Mouse (Mus musculus) MEL (cell line): ENCODE data around the gene Auts2. TPM values are rescaled to one million over a fixed set of nuclear protein-coding genes. Genes with fewer than 3 reads are reported as not detected.

Source experiments
- DNase-seq: peaks from one replicate; pipeline ENCODE4 v3.0.0; 2011; ENCODE audit warnings: low read depth, low spot score
- H3K27ac ChIP-seq: 2 replicates; pipeline ENCODE4 v1.5.1; 2012; ENCODE audit warnings: low read depth, mild to moderate bottlenecking, control low read depth, low read length, moderate library complexity; ENCODE audit not compliant: control insufficient read depth
- H3K27me3 ChIP-seq, 2 experiments: fragments of 150-350 bp in 1 of 2; sonication (generic) in 1 of 2; 2 replicates each; pipeline ENCODE4 v1.6.1; 2012; ENCODE audit warnings: low read length in 2 of 2, mild to moderate bottlenecking in 2 of 2, improper control_type of control experiment in 1 of 2, moderate library complexity in 1 of 2; ENCODE audit not compliant: insufficient read depth in 2 of 2, control insufficient read depth in 1 of 2
- H3K36me3 ChIP-seq, 2 experiments: 2 replicates each; pipeline ENCODE4 v1.6.1; 2012 to 2014; ENCODE audit warnings: low read length in 2 of 2, improper control_type of control experiment in 1 of 2, inconsistent platforms in 1 of 2, mild to moderate bottlenecking in 1 of 2; ENCODE audit not compliant: insufficient read depth in 2 of 2, control insufficient read depth in 1 of 2
- H3K4me1 ChIP-seq, 2 experiments: fragments of 150-350 bp in 1 of 2; sonication (generic) in 1 of 2; 2 replicates each; pipeline ENCODE4 v1.6.1; 2012; ENCODE audit warnings: low read length in 2 of 2, improper control_type of control experiment in 1 of 2, mild to moderate bottlenecking in 1 of 2; ENCODE audit not compliant: insufficient read depth in 2 of 2, control insufficient read depth in 1 of 2
- H3K4me3 ChIP-seq, 2 experiments: fragments of 150-350 bp in 1 of 2; sonication (generic) in 1 of 2; 2 replicates each; pipeline ENCODE4 v1.5.1; 2012; ENCODE audit warnings: low read depth in 2 of 2, low read length in 2 of 2, mild to moderate bottlenecking in 2 of 2, moderate library complexity in 2 of 2, control low read depth in 1 of 2, improper control_type of control experiment in 1 of 2; ENCODE audit not compliant: control insufficient read depth in 1 of 2, insufficient read depth in 1 of 2
- H3K79me2 ChIP-seq: 2 replicates; pipeline ENCODE4 v1.6.1; 2012; ENCODE audit warnings: mild to moderate bottlenecking, low read length, moderate library complexity; ENCODE audit not compliant: control insufficient read depth, poor library complexity, insufficient read depth
- H3K9ac ChIP-seq: 2 replicates; pipeline ENCODE4 v1.6.1; 2012; ENCODE audit warnings: low read depth, mild to moderate bottlenecking, control low read depth, low read length, moderate library complexity; ENCODE audit not compliant: control insufficient read depth, poor library complexity, severe bottlenecking
- H3K9me3 ChIP-seq: fragments of 150-350 bp; sonication (generic); replicated peaks from 2 replicates; pipeline ENCODE4 v1.6.1; 2012; ENCODE audit warnings: mild to moderate bottlenecking, low read length, improper control_type of control experiment, moderate library complexity; ENCODE audit not compliant: insufficient read depth
- CHD2 ChIP-seq: IDR thresholded peaks from 2 replicates; pipeline ENCODE4 v1.6.1; 2011; ENCODE audit warnings: low read length, improper control_type of control experiment
- CTCF ChIP-seq, 3 experiments: IDR thresholded peaks in 2 of 3; conservative IDR thresholded peaks in 1 of 3; 2 replicates each; pipeline ENCODE4 v1.5.1; 2011 to 2012; ENCODE audit warnings: low read length in 3 of 3, low read depth in 2 of 3, mild to moderate bottlenecking in 2 of 3, improper control_type of control experiment in 1 of 3, inconsistent platforms in 1 of 3, mixed read lengths in 1 of 3, moderate library complexity in 1 of 3; ENCODE audit not compliant: control insufficient read depth in 1 of 3, insufficient read depth in 1 of 3, poor library complexity in 1 of 3, severe bottlenecking in 1 of 3
- ELF1 ChIP-seq: IDR thresholded peaks from 2 replicates; pipeline ENCODE4 v1.6.1; 2014; ENCODE audit warnings: low read depth, mild to moderate bottlenecking, inconsistent platforms, low read length, improper control_type of control experiment, moderate library complexity
- ETS1 ChIP-seq: IDR thresholded peaks from 2 replicates; pipeline ENCODE4 v1.6.1; 2012; ENCODE audit warnings: low read depth, mild to moderate bottlenecking, inconsistent platforms, low read length, improper control_type of control experiment, moderate library complexity
- GABPA ChIP-seq: IDR thresholded peaks from 2 replicates; pipeline ENCODE4 v1.6.1; 2012; ENCODE audit warnings: low read depth, mild to moderate bottlenecking, inconsistent platforms, low read length, improper control_type of control experiment, moderate library complexity
- MAFK ChIP-seq: IDR thresholded peaks from 2 replicates; pipeline ENCODE4 v1.6.1; 2011; ENCODE audit warnings: low read depth, mild to moderate bottlenecking, low read length, improper control_type of control experiment, borderline replicate concordance
- MAX ChIP-seq: IDR thresholded peaks from 2 replicates; pipeline ENCODE4 v1.6.1; 2011; ENCODE audit warnings: low read length, improper control_type of control experiment
- MAZ ChIP-seq: IDR thresholded peaks from 2 replicates; pipeline ENCODE4 v1.6.1; 2012; ENCODE audit warnings: low read depth, mild to moderate bottlenecking, inconsistent platforms, low read length, improper control_type of control experiment
- MYB ChIP-seq: IDR thresholded peaks from 2 replicates; pipeline ENCODE4 v1.6.1; 2011; ENCODE audit warnings: mild to moderate bottlenecking, low read depth, low read length, improper control_type of control experiment
- POLR2A ChIP-seq, 2 experiments: IDR thresholded peaks; 2 replicates each; pipeline ENCODE4 v1.6.1; 2011 to 2012; ENCODE audit warnings: low read length in 2 of 2, mild to moderate bottlenecking in 2 of 2, control low read depth in 1 of 2, improper control_type of control experiment in 1 of 2, low read depth in 1 of 2, moderate library complexity in 1 of 2; ENCODE audit not compliant: control insufficient read depth in 1 of 2, insufficient read depth in 1 of 2, poor library complexity in 1 of 2
- POLR2AphosphoS2 ChIP-seq: IDR thresholded peaks from 2 replicates; pipeline ENCODE4 v1.6.1; 2011; ENCODE audit warnings: low read length, improper control_type of control experiment
- SIN3A ChIP-seq: IDR thresholded peaks from 2 replicates; pipeline ENCODE4 v1.6.1; 2012; ENCODE audit warnings: low read length, improper control_type of control experiment, inconsistent platforms
- SMC3 ChIP-seq: IDR thresholded peaks from 2 replicates; pipeline ENCODE4 v1.6.1; 2011; ENCODE audit warnings: low read depth, low read length, improper control_type of control experiment
- TAL1 ChIP-seq: IDR thresholded peaks from 2 replicates; pipeline ENCODE4 v1.6.1; 2012; ENCODE audit warnings: mild to moderate bottlenecking, inconsistent platforms, low read length, moderate library complexity, mixed read lengths
- TBP ChIP-seq: IDR thresholded peaks from 2 replicates; pipeline ENCODE4 v1.8.0; 2011; ENCODE audit warnings: low read depth, low read length, improper control_type of control experiment
- TCF12 ChIP-seq: IDR thresholded peaks from 2 replicates; pipeline ENCODE4 v1.6.1; 2014; ENCODE audit warnings: low read depth, mild to moderate bottlenecking, inconsistent platforms, low read length, improper control_type of control experiment, moderate library complexity
- ZC3H11A ChIP-seq: IDR thresholded peaks from 2 replicates; pipeline ENCODE4 v1.6.1; 2012; ENCODE audit warnings: low read depth, mild to moderate bottlenecking, inconsistent platforms, low read length, improper control_type of control experiment
- ZMIZ1 ChIP-seq: IDR thresholded peaks from 2 replicates; pipeline ENCODE4 v1.6.1; 2012; ENCODE audit warnings: low read depth, mild to moderate bottlenecking, inconsistent platforms, low read length, improper control_type of control experiment, moderate library complexity
- ZNF384 ChIP-seq: IDR thresholded peaks from 2 replicates; pipeline ENCODE4 v1.6.1; 2012; ENCODE audit warnings: low read depth, mild to moderate bottlenecking, inconsistent platforms, low read length, improper control_type of control experiment
- polyA plus RNA-seq, 2 experiments: library from polyadenylated mRNA; stranded (reverse) in 1 of 2; unstranded in 1 of 2; fragments of >175 nt in 1 of 2; fragments of >200 nt in 1 of 2; gene quantifications; 2 replicates each; pipeline versions ENCODE4 v1.2.1 to v1.2.4; 2012; ENCODE audit warnings: low replicate concordance in 2 of 2, low read depth in 1 of 2; ENCODE audit not compliant: insufficient read length in 2 of 2, insufficient read depth in 1 of 2, missing spikeins in 1 of 2
- total RNA-seq: library from RNA; depleted of rRNA; stranded (reverse); fragments of 300-350 nt; gene quantifications from 2 replicates; pipeline ENCODE4 v1.2.3, GENCODE M21; 2012

Gene Auts2
- total and polyA plus RNA-seq, 3 experiments, result not detected

DNA sequence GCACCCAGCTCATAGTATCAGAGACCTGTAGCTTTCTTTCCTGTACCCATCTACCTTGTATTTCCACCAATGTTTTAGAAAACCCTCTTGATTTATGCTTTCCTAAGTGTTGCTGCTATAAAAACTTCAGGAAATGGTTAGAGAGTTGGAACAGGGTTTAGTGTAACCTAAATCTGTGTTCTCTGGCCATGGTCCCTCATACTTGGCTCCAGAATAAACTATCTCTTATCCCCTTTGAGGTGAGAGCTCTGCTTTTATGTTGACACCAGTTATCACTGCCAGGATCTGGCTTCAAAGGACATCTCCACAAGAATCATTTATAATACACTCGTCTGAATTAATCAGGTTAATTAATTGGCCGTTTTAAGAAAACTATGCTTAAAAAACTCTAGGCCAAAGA lies 714.5 kb downstream of the Auts2 start:
- no peak overlapping the region for H3K4me3 ChIP-seq
- H3K36me3 ChIP-seq, result no peaks in the 10 kb centered on the region
- H3K9me3 ChIP-seq, result no peaks in the 10 kb centered on the region
- no peaks in the 10 kb centered on the region for H3K79me2 ChIP-seq
- H3K27me3 ChIP-seq, result no peaks in the 10 kb centered on the region
- no peak overlapping the region for H3K9ac ChIP-seq
- no peaks in the 10 kb centered on the region for H3K4me1 ChIP-seq
- no peak overlapping the region for H3K27ac ChIP-seq
- DNase-seq, result no peak
- TF ChIP-seq MAFK (no peak), TAL1 (no peak), MAZ (no peak), TCF12 (no peak), ZC3H11A (no peak), ETS1 (no peak), POLR2AphosphoS2 (no peak), CHD2 (no peak), ELF1 (no peak), SMC3 (no peak), TBP (no peak), MYB (no peak), ZMIZ1 (no peak), ZNF384 (no peak), MAX (no peak), SIN3A (no peak), CTCF (IDR thresholded peaks at IDR 0.05 in 2 of 3, conservative IDR thresholded peaks at IDR 0.05 in 1 of 3; ENCODE audit: control insufficient read depth in 1 of 3, insufficient read depth in 1 of 3, low read depth in 2 of 3, low read length in 3 of 3, poor library complexity in 1 of 3, severe bottlenecking in 1 of 3) (no peak)

DNA sequence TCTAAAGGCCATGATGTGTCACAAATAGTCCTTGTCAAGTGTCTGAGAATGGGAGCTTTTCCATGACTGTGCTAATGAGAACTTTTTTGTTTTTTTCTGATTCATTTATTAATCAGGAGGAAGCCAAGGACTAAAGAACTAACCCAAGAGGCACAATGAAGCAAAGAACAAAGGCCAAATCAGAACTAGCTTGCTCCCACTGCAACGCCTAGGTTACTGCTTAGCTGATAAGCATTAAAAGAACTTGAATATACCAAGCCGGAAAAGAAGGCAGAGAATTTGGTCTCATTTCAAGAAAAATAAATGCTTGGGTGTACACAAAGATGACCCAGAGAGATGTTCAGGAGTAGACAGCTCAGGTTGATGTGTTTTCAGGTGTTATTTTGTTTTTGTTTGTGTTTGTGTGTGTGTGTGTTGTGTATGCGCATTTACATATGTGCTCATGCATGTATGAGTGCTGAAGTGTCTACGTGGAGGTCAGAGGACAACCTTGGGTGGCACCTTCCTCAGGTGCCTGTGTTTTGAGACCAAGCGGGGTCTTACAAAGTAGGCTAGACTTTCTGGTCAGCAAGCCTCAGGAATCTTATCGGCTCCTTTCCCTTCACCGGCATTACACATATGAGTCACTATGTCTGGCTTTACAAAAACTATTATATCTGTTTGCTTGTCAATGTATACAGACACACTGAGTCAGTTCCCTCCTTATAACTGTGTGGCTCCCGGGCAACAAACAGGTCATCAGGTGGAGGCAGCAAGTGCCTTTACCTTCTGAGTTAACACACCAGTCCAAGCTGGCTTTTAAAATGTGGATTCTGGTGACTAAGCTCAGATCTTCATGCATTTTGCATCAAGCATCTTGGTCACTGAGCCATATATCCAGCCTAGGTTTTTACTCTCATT lies 716.5 kb downstream of the Auts2 start:
- TF ChIP-seq ZMIZ1, result no peak
- TF ChIP-seq ZC3H11A, result no peak
- no peak for TF ChIP-seq POLR2A (IDR thresholded peaks at IDR 0.05; ENCODE audit: control insufficient read depth in 1 of 2, insufficient read depth in 1 of 2, low read depth in 1 of 2, low read length in 2 of 2, poor library complexity in 1 of 2)
- TF ChIP-seq GABPA, result no peak
- TF ChIP-seq, all 39 proteins: peak for 0
- no peaks in the 10 kb centered on the region for H3K27me3 ChIP-seq
- H3K79me2 ChIP-seq, result no peaks in the 10 kb centered on the region
- H3K27ac ChIP-seq, result no peak overlapping the region
- DNase-seq, result no peak
- no peaks in the 10 kb centered on the region for H3K36me3 ChIP-seq
- no peak overlapping the region for H3K9ac ChIP-seq
- H3K4me1 ChIP-seq, result no peaks in the 10 kb centered on the region
- H3K4me3 ChIP-seq, result no peak overlapping the region
- no peaks in the 10 kb centered on the region for H3K9me3 ChIP-seq
